ENCODE assay signal across 22 mouse cellular contexts in the genomic region with DNA sequence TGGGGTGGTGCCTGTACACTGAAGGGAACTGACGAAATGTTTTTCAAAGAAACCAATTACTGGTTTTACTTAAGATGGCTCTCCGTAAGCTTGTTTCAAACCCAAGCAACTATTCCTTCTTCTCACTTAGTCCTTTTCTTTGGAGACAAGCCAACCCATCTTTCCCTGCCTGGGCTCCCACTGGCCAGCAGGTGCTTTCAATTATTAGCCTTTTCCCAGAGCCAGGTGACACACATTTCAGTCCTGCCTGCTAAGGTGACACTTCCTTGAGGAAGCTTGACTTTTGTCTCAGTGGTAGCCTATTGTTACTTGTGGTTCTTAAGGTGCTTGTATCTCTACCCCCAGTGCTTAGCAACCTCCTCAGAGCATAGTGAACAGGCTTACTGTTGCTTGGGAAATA.
DNase-seq lines count a peak whose midpoint lies in the region; ATAC-seq and TF ChIP-seq lines count a peak whose summit lies in the region.
"Had no signal": no experiment of that assay in that cellular context is flagged by ENCODE, and none has a peak within 500 bp of the region (broad histone marks: within the 10 kb centered on the region; RNA-seq: fewer than 3 reads in every experiment).

No protein-coding gene starts in this region.

- H3K27me3 ChIP-seq in cerebellum, adult 2 months (ENCODE audit: control insufficient read depth, insufficient read depth, low read length) = no peaks in the 10 kb centered on the region
- H3K27me3 ChIP-seq: CH12.LX; embryonic facial prominence, embryonic 15.5 days; heart, embryonic 15.5 days; hindbrain, embryonic 13.5 days; intestine, embryonic 15.5 days; Patski had no signal

- TF ChIP-seq POLR2A in cerebellum, adult 2 months (IDR thresholded peaks at IDR 0.05; ENCODE audit: borderline replicate concordance, insufficient read depth, low read length) = no peak

- no peak overlapping the region for H3K27ac ChIP-seq in cerebellum, adult 2 months (ENCODE audit: insufficient read depth, low read length)
- H3K27ac ChIP-seq: embryonic facial prominence, embryonic 15.5 days; forebrain, embryonic 10.5 days; heart, embryonic 15.5 days; hindbrain, embryonic 13.5 days; intestine, embryonic 15.5 days had no signal

- DNase-seq in heart, adult 11 months = peak; percentile 41
- no peak for DNase-seq in heart, adult 8-10 months (ENCODE audit: low spot score)
- peak; percentile 32 to 69 for DNase-seq in cerebellum, adult 2 months
- DNase-seq in cerebellum, postnatal 10 days = peak; percentile 40 to 53
- no peak for DNase-seq in frontal cortex, adult 2 months (ENCODE audit: extremely low spot score in 1 of 2, low spot score in 1 of 2)
- DNase-seq: adrenal gland, adult 2 months; adrenal gland, postnatal 25 days; gastrocnemius, postnatal 36 days; heart, adult 18-20 months; heart, postnatal 14 days; kidney, adult 2 months had no signal

- ATAC-seq in megakaryocyte progenitor cell, adult 5-6 weeks (replicated peaks; ENCODE audit: poor library complexity) = no peak
- ATAC-seq: activated CD4-positive, CD25-positive, alpha-beta regulatory T cell, adult 4 months; forebrain, embryonic 14.5 days; intestine, embryonic 15.5 days; Patski had no signal

- WGBS in cerebellum, adult 2 months = 55% methylated on average over 2 of the region's 2 CpGs

- no peak overlapping the region for H3K4me3 ChIP-seq in cerebellum, adult 2 months (replicated peaks; ENCODE audit: insufficient read depth, low read depth, low read length)
- H3K4me3 ChIP-seq: embryonic facial prominence, embryonic 15.5 days; erythroblast, embryonic 14.5 days; forebrain, embryonic 10.5 days; heart, embryonic 15.5 days; hindbrain, embryonic 13.5 days; intestine, embryonic 15.5 days had no signal

- peaks cover 12% of the 10 kb centered on the region for H3K4me1 ChIP-seq in cerebellum, adult 2 months (ENCODE audit: control insufficient read depth, insufficient read depth, low read length)
- H3K4me1 ChIP-seq: embryonic facial prominence, embryonic 15.5 days; heart, embryonic 15.5 days; intestine, embryonic 15.5 days had no signal

- TF ChIP-seq CTCF in cerebellum, adult 2 months (IDR thresholded peaks at IDR 0.05; ENCODE audit: borderline replicate concordance, insufficient read depth, low read depth, low read length) = no peak

Comparison
In these comparisons a context has a peak if more than half of its experiments do, and no peak if none do; other contexts are left out.
1. DNase-seq: peak in heart, adult 11 months (single experiment), cerebellum, adult 2 months (2 of 2) and cerebellum, postnatal 10 days (2 of 2); none in heart, adult 8-10 months (single experiment) and frontal cortex, adult 2 months (0 of 2).